Mouse (Mus musculus) lung, embryonic 15.5 days (tissue): ENCODE results near the gene Smpdl3b. TPM values are rescaled to one million over a fixed set of nuclear protein-coding genes. Genes with fewer than 3 reads are reported as not detected.
"Not testable (repeated sequence)": the region's sequence is repeated elsewhere in the genome, so short reads cannot be mapped to it uniquely, and the experiment has no call there.

Experiments used
- ATAC-seq: fragments of 200-750 bp; cut with Nextera tagmentation; 2 replicates; pipeline ENCODE4 v1.8.0; 2017; ENCODE audit warnings: moderate number of reproducible peaks, borderline replicate concordance; ENCODE audit not compliant: low FRiP score, low TSS enrichment; ENCODE audit errors: extremely low read depth
- H3K27ac ChIP-seq: fragments of 300-500 bp; sonication (generic); 2 replicates; pipeline ENCODE4 v1.5.1; 2015; ENCODE audit warnings: moderate library complexity, mild to moderate bottlenecking, inconsistent platforms
- H3K27me3 ChIP-seq: fragments of 300-500 bp; sonication (generic); 2 replicates; pipeline ENCODE4 v1.6.1; 2015; ENCODE audit warnings: inconsistent platforms
- H3K36me3 ChIP-seq: fragments of 300-500 bp; sonication (generic); 2 replicates; pipeline ENCODE4 v1.6.1; 2015; ENCODE audit warnings: inconsistent platforms
- H3K4me1 ChIP-seq: fragments of 300-500 bp; sonication (generic); 2 replicates; pipeline ENCODE4 v1.6.1; 2015; ENCODE audit warnings: inconsistent platforms
- H3K4me2 ChIP-seq: fragments of 300-500 bp; sonication (generic); 2 replicates; pipeline ENCODE4 v1.6.1; 2015; ENCODE audit warnings: inconsistent platforms, mild to moderate bottlenecking, moderate library complexity
- H3K4me3 ChIP-seq: fragments of 300-500 bp; sonication (generic); 2 replicates; pipeline ENCODE4 v1.5.1; 2015; ENCODE audit warnings: mild to moderate bottlenecking, inconsistent platforms
- H3K9ac ChIP-seq: fragments of 300-500 bp; sonication (generic); 2 replicates; pipeline ENCODE4 v1.6.1; 2015; ENCODE audit warnings: inconsistent platforms
- H3K9me3 ChIP-seq: fragments of 300-500 bp; sonication (generic); 2 replicates; pipeline ENCODE4 v1.6.1; 2016; ENCODE audit warnings: inconsistent platforms
- WGBS: fragments of 180-500 bp; shearing (Covaris S2); methylation state at CpG from one replicate; pipeline ENCODE4 v1.1.7; 2015; 5-methylcytosine and 5-hydroxymethylcytosine counted together
- polyA plus RNA-seq: library from polyadenylated mRNA; unstranded; fragments of >200 nt; fragmentation: Nextera tagmentation; extraction: Ambion mirVana; gene quantifications from 2 replicates; pipeline ENCODE4 v1.2.1, GENCODE M21; 2015

The Smpdl3b gene
- polyA plus RNA-seq, result 6.4 and 6.7 TPM in 2 replicates

- WGBS, result 1% methylated on average over 22 of the region's 22 CpGs
- ATAC-seq, result peak; percentile 75; the same call in 1 of the 2 replicates
- peaks cover 12% of the 10 kb centered on the region; the same call in 1 of the 2 replicates for H3K27me3 ChIP-seq
- peak within 1 kb of the TSS; percentile 52 for H3K9ac ChIP-seq
- no peaks in the 10 kb centered on the region for H3K9me3 ChIP-seq
- H3K27ac ChIP-seq, result no peak within 1 kb of the TSS
- peak within 1 kb of the TSS; percentile 48 for H3K4me3 ChIP-seq
- H3K4me1 ChIP-seq, result peaks cover 12% of the 10 kb centered on the region; the same call in 1 of the 2 replicates
- H3K36me3 ChIP-seq, result no peaks in the 10 kb centered on the region
- peak within 1 kb of the TSS; percentile 94 for H3K4me2 ChIP-seq
These were observed at the start of gene Smpdl3b for GRCm38 (mm10) chr4:132756974-132757373. Gene Smpdl3b, minus strand, starts transcription at chr4:132757252.

DNA sequence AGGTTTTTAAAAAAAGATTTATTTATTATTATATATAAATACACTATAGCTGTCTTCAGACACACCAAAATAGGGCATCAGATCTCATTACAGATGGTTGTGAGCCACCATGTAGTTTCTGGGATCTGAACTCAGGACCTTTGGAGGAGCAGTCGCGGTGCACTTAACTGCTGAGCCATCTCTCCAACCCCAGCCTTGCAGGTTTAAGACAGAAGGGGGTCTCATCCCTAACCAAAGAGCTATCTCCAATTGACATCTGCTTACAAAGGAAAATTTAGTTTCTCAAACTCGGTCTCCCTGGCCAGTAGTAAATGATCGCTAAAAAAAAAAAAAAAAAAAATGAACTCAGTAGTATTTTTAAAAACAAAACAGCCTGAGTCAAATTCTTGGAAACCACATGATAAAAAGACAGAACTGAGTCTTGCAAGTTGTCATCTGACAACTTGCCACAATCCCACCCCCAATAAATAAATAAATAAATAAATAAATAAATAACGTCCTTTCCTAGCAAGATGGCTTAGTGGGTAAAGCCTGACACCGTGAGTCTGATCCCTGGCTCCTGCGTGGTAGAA, 49.7 kb upstream of the Smpdl3b start:
- no peak overlapping the region for H3K27ac ChIP-seq
- ATAC-seq, result no peak
- H3K4me1 ChIP-seq, result 0 out of 2 replicates have a peak, but pooled peaks cover 2% of the 10 kb centered on the region
- H3K4me2 ChIP-seq, result no peak overlapping the region
- H3K36me3 ChIP-seq, result no peaks in the 10 kb centered on the region
- H3K9ac ChIP-seq, result no peak overlapping the region
- no peaks in the 10 kb centered on the region for H3K27me3 ChIP-seq
- no peak overlapping the region for H3K4me3 ChIP-seq
- WGBS, result 86% methylated on average over 7 of the region's 7 CpGs
- no peaks in the 10 kb centered on the region for H3K9me3 ChIP-seq

DNA sequence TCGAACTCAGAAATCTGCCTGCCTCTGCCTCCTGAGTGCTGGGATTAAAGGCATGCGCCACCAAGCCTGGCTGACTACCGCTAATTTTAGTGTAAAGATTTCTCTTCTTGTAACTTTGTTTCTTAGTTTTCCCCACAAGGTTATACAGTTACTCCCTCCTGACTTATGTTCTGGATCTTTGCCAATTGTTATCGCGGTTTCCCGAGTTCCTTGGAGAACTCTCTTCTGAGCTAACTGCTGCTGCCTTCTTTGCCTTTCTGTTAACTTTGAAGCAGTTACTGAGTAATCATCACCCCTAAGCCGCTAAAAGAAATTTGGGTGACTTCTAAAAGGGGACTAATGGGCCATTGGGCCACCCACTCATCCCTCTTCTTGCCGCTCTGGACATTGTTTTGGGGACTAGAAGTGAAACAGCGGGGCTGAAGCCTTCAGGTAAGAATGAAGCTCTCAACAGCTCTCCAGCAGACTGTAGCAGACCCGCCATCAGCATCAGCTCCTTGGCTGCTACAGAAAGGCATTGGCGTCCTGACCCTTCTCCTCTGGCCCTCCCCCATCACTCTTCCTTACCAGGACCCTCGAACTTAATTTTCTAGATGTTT, 48.6 kb upstream of the Smpdl3b start:
- Histone ChIP-seq H3K4me3 (no peak overlapping the region), H3K36me3 (no peaks in the 10 kb centered on the region), H3K4me2 (no peak overlapping the region), H3K4me1 (0 out of 2 replicates have a peak, but pooled peaks cover 2% of the 10 kb centered on the region), H3K9me3 (no peaks in the 10 kb centered on the region), H3K27ac (no peak overlapping the region), H3K9ac (no peak overlapping the region), H3K27me3 (no peaks in the 10 kb centered on the region)
- ATAC-seq, result no peak
- WGBS, result 67% methylated on average over 12 of the region's 12 CpGs

DNA sequence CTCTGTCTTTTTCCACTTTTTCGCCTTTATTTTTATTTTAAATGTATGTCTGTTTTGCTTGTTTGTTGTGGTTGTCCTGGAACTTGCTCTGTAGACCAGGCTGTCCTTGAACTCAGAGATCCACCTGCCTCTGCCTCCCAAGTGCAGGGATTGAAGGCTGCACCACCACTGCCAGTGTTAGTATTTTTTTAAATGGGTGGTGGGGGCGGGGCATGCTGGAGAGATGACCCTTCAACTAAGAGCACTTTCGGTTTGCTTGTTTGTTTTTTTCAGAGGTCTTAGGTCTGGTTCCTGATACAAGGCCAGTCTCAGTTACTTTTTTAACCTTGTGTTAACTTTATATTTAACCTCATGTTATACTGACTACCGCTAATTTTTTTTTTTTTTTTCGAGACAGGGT, 48.1 kb upstream of the Smpdl3b start:
- Histone ChIP-seq H3K27ac (no peak overlapping the region), H3K36me3 (no peaks in the 10 kb centered on the region), H3K9ac (no peak overlapping the region), H3K4me2 (no peak overlapping the region), H3K4me3 (no peak overlapping the region), H3K27me3 (no peaks in the 10 kb centered on the region), H3K4me1 (0 out of 2 replicates have a peak, but pooled peaks cover 2% of the 10 kb centered on the region), H3K9me3 (no peaks in the 10 kb centered on the region)
- no peak for ATAC-seq
- 81% methylated on average over 5 of the region's 5 CpGs for WGBS

DNA sequence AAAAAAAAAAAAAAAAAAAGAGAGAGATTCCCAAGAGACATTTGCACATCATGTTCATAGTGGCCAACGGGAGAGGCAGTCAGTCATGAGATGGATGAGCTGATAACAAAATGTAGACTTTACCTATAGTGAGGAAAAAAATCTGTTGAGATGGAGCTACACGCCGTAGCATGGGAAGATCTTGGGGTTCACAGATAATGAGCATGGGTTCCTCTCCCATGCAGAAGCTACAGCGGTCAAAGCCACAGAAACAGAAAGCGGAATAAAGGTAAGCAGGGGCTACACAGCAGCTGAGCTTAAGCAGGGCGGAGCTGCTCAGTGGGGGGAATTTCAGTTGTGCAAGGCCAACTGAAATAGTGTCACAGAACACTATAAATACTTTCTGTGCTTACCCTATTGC, 47.3 kb upstream of the Smpdl3b start:
- Histone ChIP-seq H3K4me2 (no peak overlapping the region), H3K27me3 (no peaks in the 10 kb centered on the region), H3K27ac (no peak overlapping the region), H3K9me3 (no peaks in the 10 kb centered on the region), H3K4me3 (no peak overlapping the region), H3K9ac (no peak overlapping the region), H3K36me3 (no peaks in the 10 kb centered on the region), H3K4me1 (0 out of 2 replicates have a peak, but pooled peaks cover 2% of the 10 kb centered on the region)
- WGBS, result 80% methylated on average over 6 of the region's 6 CpGs
- no peak for ATAC-seq

DNA sequence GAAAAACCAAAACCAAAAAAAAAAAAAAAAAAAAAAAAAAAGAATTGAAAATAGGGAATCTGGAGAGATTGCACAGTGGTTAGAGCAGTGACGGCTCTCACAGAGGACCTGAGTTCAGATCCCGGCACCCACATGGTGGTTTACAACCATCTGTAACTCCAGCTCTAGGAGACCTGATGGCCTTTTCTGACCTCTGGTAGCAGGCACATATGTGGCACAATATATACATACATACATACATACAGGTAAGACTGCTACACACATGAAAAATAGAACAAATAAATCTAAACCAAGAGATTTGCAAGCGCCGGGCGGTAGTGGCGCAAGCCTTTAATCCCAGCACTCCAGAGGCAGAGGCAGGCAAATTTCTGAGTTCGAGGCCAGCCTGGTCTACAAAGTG, 46.8 kb upstream of the Smpdl3b start:
- Histone ChIP-seq H3K36me3 (no peaks in the 10 kb centered on the region), H3K4me1 (0 out of 2 replicates have a peak, but pooled peaks cover 2% of the 10 kb centered on the region), H3K4me3 (no peak overlapping the region), H3K27me3 (no peaks in the 10 kb centered on the region), H3K9me3 (no peaks in the 10 kb centered on the region), H3K9ac (no peak overlapping the region), H3K4me2 (no peak overlapping the region), H3K27ac (no peak overlapping the region)
- no peak for ATAC-seq
- WGBS, result 95% methylated on average over 7 of the region's 7 CpGs

DNA sequence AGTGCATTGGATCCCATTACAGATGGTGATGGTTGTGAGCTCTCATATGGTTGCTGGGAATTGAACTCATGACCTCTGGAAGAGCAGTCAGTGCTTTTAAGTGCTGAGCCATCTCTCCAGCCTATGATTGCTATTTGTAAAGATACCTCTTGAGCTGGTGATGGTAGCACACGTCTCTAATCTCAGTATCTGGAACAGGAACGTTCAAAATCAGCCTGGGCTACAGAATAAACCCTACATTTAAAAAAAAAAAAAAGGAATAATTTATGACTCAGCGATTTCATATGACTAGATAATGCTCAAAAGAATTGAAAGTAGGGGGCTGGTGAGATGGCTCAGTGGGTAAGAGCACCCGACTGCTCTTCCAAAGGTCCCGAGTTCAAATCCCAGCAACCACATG, 46.2 kb upstream of the Smpdl3b start:
- no peaks in the 10 kb centered on the region for H3K27me3 ChIP-seq
- H3K4me2 ChIP-seq, result no peak overlapping the region
- H3K4me1 ChIP-seq, result 0 out of 2 replicates have a peak, but pooled peaks cover 2% of the 10 kb centered on the region
- no peak for ATAC-seq
- no peak overlapping the region for H3K9ac ChIP-seq
- H3K27ac ChIP-seq, result no peak overlapping the region
- WGBS, result 84% methylated on average over 5 of the region's 5 CpGs
- no peak overlapping the region for H3K4me3 ChIP-seq
- H3K9me3 ChIP-seq, result no peaks in the 10 kb centered on the region
- H3K36me3 ChIP-seq, result no peaks in the 10 kb centered on the region

- Histone ChIP-seq H3K9ac (no peak overlapping the region), H3K36me3 (no peaks in the 10 kb centered on the region), H3K4me3 (no peak overlapping the region), H3K9me3 (no peaks in the 10 kb centered on the region), H3K4me1 (0 out of 2 replicates have a peak, but pooled peaks cover 2% of the 10 kb centered on the region), H3K27ac (peak overlapping the region; percentile 57), H3K4me2 (peak overlapping the region; percentile 25; the same call in 1 of the 2 replicates), H3K27me3 (no peaks in the 10 kb centered on the region)
- 48% methylated on average over 16 of the region's 16 CpGs for WGBS
- ATAC-seq, result no peak
These were observed 45.2 kb upstream of the Smpdl3b start for GRCm38 (mm10) chr4:132802171-132802637.

GRCm38 (mm10) chr4:132801176-132802077, 44.4 kb upstream of the Smpdl3b start:
- Histone ChIP-seq H3K4me3 (no peak overlapping the region), H3K27me3 (no peaks in the 10 kb centered on the region), H3K9me3 (no peaks in the 10 kb centered on the region), H3K36me3 (no peaks in the 10 kb centered on the region), H3K4me1 (0 out of 2 replicates have a peak, but pooled peaks cover 2% of the 10 kb centered on the region), H3K4me2 (0 out of 2 replicates have a peak overlapping the region, but pooled peaks have one; percentile 25), H3K27ac (peak overlapping the region; percentile 57), H3K9ac (no peak overlapping the region)
- no peak for ATAC-seq
- 76% methylated on average over 18 of the region's 18 CpGs for WGBS

DNA sequence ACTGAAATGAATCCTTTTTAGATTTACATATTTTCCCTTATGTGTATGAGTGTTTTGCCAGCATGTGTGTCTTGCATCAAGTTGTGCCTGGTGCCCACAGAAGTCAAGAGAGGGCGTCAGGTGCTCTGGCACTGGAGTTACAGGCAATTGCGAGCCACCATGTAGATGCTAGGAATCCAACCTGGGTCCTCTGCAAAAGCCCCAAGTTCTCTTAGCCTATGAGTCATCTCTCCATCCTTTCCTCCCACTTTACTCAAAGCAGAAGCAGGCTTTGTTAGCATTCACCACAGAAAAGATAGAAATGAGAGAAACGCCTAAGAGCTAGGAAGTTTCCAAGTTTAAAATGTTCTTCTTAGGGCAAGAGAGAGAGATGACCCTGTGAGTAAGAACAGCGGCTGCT, 42.8 kb upstream of the Smpdl3b start:
- Histone ChIP-seq H3K27ac (no peak overlapping the region), H3K9ac (no peak overlapping the region), H3K4me2 (no peak overlapping the region), H3K36me3 (no peaks in the 10 kb centered on the region), H3K4me3 (no peak overlapping the region), H3K9me3 (no peaks in the 10 kb centered on the region), H3K27me3 (peaks cover 14% of the 10 kb centered on the region), H3K4me1 (peaks cover 5% of the 10 kb centered on the region)
- 78% methylated on average over 4 of the region's 4 CpGs for WGBS
- no peak for ATAC-seq

DNA sequence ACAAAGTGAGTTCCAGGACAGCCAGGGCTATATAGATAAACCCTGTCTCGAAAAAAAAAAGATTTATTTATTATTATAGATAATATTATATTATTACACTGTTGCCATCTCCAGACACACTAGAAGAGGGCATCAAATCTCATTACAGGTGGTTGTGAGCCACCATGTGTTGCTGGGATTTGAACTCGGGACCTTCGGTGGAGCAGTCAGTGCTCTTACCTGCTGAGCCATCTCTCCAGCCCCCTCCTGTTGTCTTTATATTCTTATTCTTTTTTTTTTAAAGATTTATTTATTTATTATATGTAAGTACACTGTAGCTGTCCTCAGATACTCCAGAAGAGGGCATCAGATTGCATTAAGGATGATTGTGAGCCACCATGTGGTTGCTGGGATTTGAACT, 41.6 kb upstream of the Smpdl3b start:
- H3K27ac ChIP-seq, H3K36me3 ChIP-seq, H3K4me1 ChIP-seq, H3K9me3 ChIP-seq, H3K4me3 ChIP-seq, H3K4me2 ChIP-seq, H3K9ac ChIP-seq, ATAC-seq: not testable (repeated sequence)
- 76% methylated on average over 3 of the region's 3 CpGs for WGBS
- H3K27me3 ChIP-seq, result peaks cover 19% of the 10 kb centered on the region
